Mouse (Mus musculus): Measurements from ENCODE around the gene BC028528. TPM values are rescaled to one million over a fixed set of nuclear protein-coding genes. Genes with fewer than 3 reads are reported as not detected.

Gene BC028528
- total and polyA plus RNA-seq, 3 experiments = 15.6 to 46.1 (median 40.6) TPM

DNA sequence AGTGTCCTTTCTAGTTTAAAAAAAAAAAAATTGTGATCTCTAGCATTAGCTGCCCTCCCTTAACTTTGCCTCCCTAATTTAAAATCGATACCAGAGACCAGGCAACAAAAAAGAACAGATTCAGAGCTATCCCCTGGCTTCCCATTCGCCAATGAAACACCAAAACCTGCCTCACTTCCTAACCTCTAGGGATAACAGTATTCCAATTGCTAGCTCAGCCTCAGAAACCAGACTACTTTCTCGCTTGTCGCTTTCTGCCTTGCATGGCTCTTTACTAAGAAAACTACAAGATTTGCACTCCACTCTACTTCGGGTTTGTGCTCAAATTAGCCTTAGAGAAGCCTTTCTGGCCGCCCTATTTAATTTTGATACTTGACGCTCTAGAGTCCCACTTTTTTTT lies 35.7 kb downstream of the BC028528 start:
- Histone ChIP-seq H3K9me3 (replicated peaks; ENCODE audit: low read length) (no peaks in the 10 kb centered on the region), H3K36me3 (replicated peaks in 1 of 2; ENCODE audit: control insufficient read depth in 1 of 2, insufficient read depth in 1 of 2, low read length in 1 of 2) (peaks cover 18 to 34% of the 10 kb centered on the region in 2 experiments), H3K4me2 (ENCODE audit: insufficient read depth, low read depth, poor library complexity, severe bottlenecking) (peak overlapping the region; percentile 38), H3K9ac (ENCODE audit: insufficient read depth, low read depth) (peak overlapping the region; percentile 26; the same call in 1 of the 2 replicates), H3K4me1 (ENCODE audit: control insufficient read depth in 1 of 2, insufficient read depth in 2 of 2) (peaks cover 0 to 13% of the 10 kb centered on the region in 2 experiments; a peak in 1 of 4 replicates), H3K27me3 (replicated peaks) (no peaks in the 10 kb centered on the region), H3K4me3 (replicated peaks in 1 of 3; ENCODE audit: low read depth in 2 of 3, low read length in 2 of 3, poor library complexity in 1 of 3) (peak overlapping the region in 1 of 3 experiments; percentile 78), H3K79me2 (replicated peaks; ENCODE audit: control insufficient read depth, extremely low read depth, insufficient read depth, poor library complexity, severe bottlenecking) (peaks cover 22% of the 10 kb centered on the region), H3K27ac (ENCODE audit: insufficient read depth, low read depth) (no peak overlapping the region)
- TF ChIP-seq HCFC1 (IDR thresholded peaks at IDR 0.05; ENCODE audit: low read depth, low read length) (no peak), UBTF (IDR thresholded peaks at IDR 0.05; ENCODE audit: low read depth, low read length) (no peak), ETS1 (conservative IDR thresholded peaks at IDR 0.05; ENCODE audit: low read depth, low read length) (no peak), POLR2AphosphoS2 (IDR thresholded peaks at IDR 0.05; ENCODE audit: low read depth, low read length) (no peak), MXI1 (IDR thresholded peaks at IDR 0.05; ENCODE audit: low read depth, low read length) (no peak), ELF1 (IDR thresholded peaks at IDR 0.05; ENCODE audit: low read depth, low read length) (no peak), USF2 (conservative IDR thresholded peaks at IDR 0.05; ENCODE audit: low read depth, low read length) (no peak), POLR2A (IDR thresholded peaks at IDR 0.05; ENCODE audit: low read depth, low read length) (no peak), IRF4 (IDR thresholded peaks at IDR 0.05; ENCODE audit: low read depth, low read length) (no peak)
- no peak for DNase-seq (ENCODE audit: extremely low read depth)
- dilution Hi-C loops (cut with MboI; ENCODE audit: extremely low pct_ligation_motif_present, extremely low pct_unique_long_range_greater_than_20kb, low sequenced_read_pairs) = no loop called here
- in situ Hi-C loops (cut with MboI; ENCODE audit: low pct_ligation_motif_present, low pct_unique_long_range_greater_than_20kb, low sequenced_read_pairs) = loop anchor here (10.0 kb wide), 1 partner anchor 199 kb away; the partner anchor contains the start of gene Vps45

DNA sequence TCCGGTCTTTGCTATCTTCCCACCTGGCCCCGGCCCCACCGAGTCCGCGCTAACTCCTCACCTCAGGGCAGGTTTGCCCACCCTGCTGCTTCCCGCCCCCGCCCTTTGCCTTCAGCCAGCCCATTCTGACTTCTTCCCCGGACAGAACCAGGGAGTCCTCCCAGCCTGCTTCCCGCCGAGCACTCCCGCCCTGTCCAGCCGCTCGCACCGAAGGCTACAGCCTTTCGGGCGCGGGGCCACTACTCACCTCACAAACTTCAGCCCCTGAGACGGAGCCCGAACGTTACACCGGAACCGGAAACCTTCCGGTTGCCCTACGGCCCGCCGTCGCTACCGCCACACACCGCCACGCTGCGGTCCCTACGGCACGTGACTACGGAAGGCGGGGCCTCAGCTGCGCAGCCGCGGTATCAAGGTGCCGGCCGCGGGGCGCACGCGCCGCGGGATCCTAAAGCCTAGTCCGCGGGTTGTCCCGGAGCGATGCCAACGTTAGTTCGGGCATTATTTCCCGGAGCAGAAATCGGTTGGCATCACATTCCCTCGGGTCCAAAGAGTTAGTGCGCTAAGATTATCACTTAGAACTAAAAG lies 36.2 kb downstream of the BC028528 start, which contains the start of gene Prpf3:
TSS of gene Prpf3 (minus strand) at position 384 of the 588 bp plus-strand sequence.
- Histone ChIP-seq H3K4me2 (ENCODE audit: insufficient read depth, low read depth, poor library complexity, severe bottlenecking) (peak within 1 kb of the TSS; percentile 61), H3K36me3 (replicated peaks in 1 of 2; ENCODE audit: control insufficient read depth in 1 of 2, insufficient read depth in 1 of 2, low read length in 1 of 2) (peaks cover 23 to 37% of the 10 kb centered on the region in 2 experiments), H3K9me3 (replicated peaks; ENCODE audit: low read length) (no peaks in the 10 kb centered on the region), H3K27me3 (replicated peaks) (no peaks in the 10 kb centered on the region), H3K9ac (ENCODE audit: insufficient read depth, low read depth) (peak within 1 kb of the TSS; percentile 80), H3K4me1 (ENCODE audit: control insufficient read depth in 1 of 2, insufficient read depth in 2 of 2) (peaks cover 0 to 13% of the 10 kb centered on the region in 2 experiments; a peak in 1 of 4 replicates), H3K4me3 (replicated peaks in 1 of 3; ENCODE audit: low read depth in 2 of 3, low read length in 2 of 3, poor library complexity in 1 of 3) (peak within 1 kb of the TSS; percentile 74 to 95 (median 78)), H3K79me2 (replicated peaks; ENCODE audit: control insufficient read depth, extremely low read depth, insufficient read depth, poor library complexity, severe bottlenecking) (peaks cover 26% of the 10 kb centered on the region), H3K27ac (ENCODE audit: insufficient read depth, low read depth) (peak within 1 kb of the TSS; percentile 48; the same call in 1 of the 2 replicates)
- dilution Hi-C loops (cut with MboI; ENCODE audit: extremely low pct_ligation_motif_present, extremely low pct_unique_long_range_greater_than_20kb, low sequenced_read_pairs) (no loop called here), in situ Hi-C loops (cut with MboI; ENCODE audit: low pct_ligation_motif_present, low pct_unique_long_range_greater_than_20kb, low sequenced_read_pairs) (loop anchor here (10.0 kb wide), 1 partner anchor 199 kb away; the partner anchor contains the start of gene Vps45)
- peak; percentile 90 for DNase-seq (ENCODE audit: extremely low read depth)
- no peak for TF ChIP-seq MAFK (IDR thresholded peaks at IDR 0.05; ENCODE audit: insufficient replicate concordance, low read length)
- peak; percentile 89 for TF ChIP-seq HCFC1 (IDR thresholded peaks at IDR 0.05; ENCODE audit: low read depth, low read length)
- TF ChIP-seq ZKSCAN1 (IDR thresholded peaks at IDR 0.05; ENCODE audit: borderline replicate concordance, low read depth, low read length) = no peak
- peak; percentile 97 for TF ChIP-seq USF1 (IDR thresholded peaks at IDR 0.05; ENCODE audit: low read depth, low read length)
- peak; percentile 82 for TF ChIP-seq TBP (conservative IDR thresholded peaks at IDR 0.05; ENCODE audit: low read depth, low read length)
- peak; percentile 98 for TF ChIP-seq NELFE (IDR thresholded peaks at IDR 0.05; ENCODE audit: low read depth, low read length)
- no peak for TF ChIP-seq EP300 (IDR thresholded peaks at IDR 0.05; ENCODE audit: low read length)
- TF ChIP-seq ZMIZ1 (IDR thresholded peaks at IDR 0.05; ENCODE audit: low read depth, low read length) = peak; percentile 84
- TF ChIP-seq GABPA (IDR thresholded peaks at IDR 0.05; ENCODE audit: insufficient replicate concordance, low read depth, low read length) = peak; percentile 7; the same call in 1 of the 2 replicates
- TF ChIP-seq JUND (conservative IDR thresholded peaks at IDR 0.05; ENCODE audit: low read depth, low read length) = no peak
- TF ChIP-seq E2F4 (IDR thresholded peaks at IDR 0.05; ENCODE audit: insufficient replicate concordance, low read depth, low read length) = peak; percentile 80; the same call in 1 of the 2 replicates
- peak; percentile 60; the same call in 1 of the 2 replicates for TF ChIP-seq IRF4 (IDR thresholded peaks at IDR 0.05; ENCODE audit: low read depth, low read length)
- no peak for TF ChIP-seq SMC3 (IDR thresholded peaks at IDR 0.05; ENCODE audit: low read depth, low read length)
- TF ChIP-seq RCOR1 (conservative IDR thresholded peaks at IDR 0.05; ENCODE audit: low read depth, low read length) = no peak
- TF ChIP-seq ZNF384 (IDR thresholded peaks at IDR 0.05; ENCODE audit: low read depth, low read length) = peak; percentile 83
- no peak for TF ChIP-seq ZC3H11A (IDR thresholded peaks at IDR 0.05; ENCODE audit: low read depth, low read length)
- TF ChIP-seq USF2 (conservative IDR thresholded peaks at IDR 0.05; ENCODE audit: low read depth, low read length) = peak; percentile 92
- TF ChIP-seq NRF1 (IDR thresholded peaks at IDR 0.05; ENCODE audit: low read depth, low read length) = peak; percentile 99
- TF ChIP-seq MXI1 (IDR thresholded peaks at IDR 0.05; ENCODE audit: low read depth, low read length) = peak; percentile 84
- peak; percentile 97 for TF ChIP-seq MYC (IDR thresholded peaks at IDR 0.05; ENCODE audit: low read depth, low read length)
- TF ChIP-seq CTCF (conservative IDR thresholded peaks at IDR 0.05 in 1 of 2, IDR thresholded peaks at IDR 0.05 in 1 of 2; ENCODE audit: low read depth in 2 of 2, low read length in 2 of 2) = no peak
- peak; percentile 94 for TF ChIP-seq TCF12 (IDR thresholded peaks at IDR 0.05; ENCODE audit: low read depth, low read length)
- TF ChIP-seq ETS1 (conservative IDR thresholded peaks at IDR 0.05; ENCODE audit: low read depth, low read length) = peak; percentile 34; the same call in 1 of the 2 replicates
- TF ChIP-seq BHLHE40 (IDR thresholded peaks at IDR 0.05; ENCODE audit: low read depth, low read length) = peak; percentile 99
- peak; percentile 82; the same call in 1 of the 2 replicates for TF ChIP-seq KAT2A (IDR thresholded peaks at IDR 0.05; ENCODE audit: insufficient replicate concordance, low read length)
- no peak for TF ChIP-seq UBTF (IDR thresholded peaks at IDR 0.05; ENCODE audit: low read depth, low read length)
- TF ChIP-seq SIN3A (IDR thresholded peaks at IDR 0.05; ENCODE audit: low read length) = peak; percentile 93

Data from CH12.LX (cell line).